Mouse (Mus musculus): ENCODE measurements around the gene Tmed3. TPM values are rescaled to one million over a fixed set of nuclear protein-coding genes. Genes with fewer than 3 reads are reported as not detected.

Gene Tmed3
- polyA plus RNA-seq, 1 experiment = 34.1 TPM

DNA sequence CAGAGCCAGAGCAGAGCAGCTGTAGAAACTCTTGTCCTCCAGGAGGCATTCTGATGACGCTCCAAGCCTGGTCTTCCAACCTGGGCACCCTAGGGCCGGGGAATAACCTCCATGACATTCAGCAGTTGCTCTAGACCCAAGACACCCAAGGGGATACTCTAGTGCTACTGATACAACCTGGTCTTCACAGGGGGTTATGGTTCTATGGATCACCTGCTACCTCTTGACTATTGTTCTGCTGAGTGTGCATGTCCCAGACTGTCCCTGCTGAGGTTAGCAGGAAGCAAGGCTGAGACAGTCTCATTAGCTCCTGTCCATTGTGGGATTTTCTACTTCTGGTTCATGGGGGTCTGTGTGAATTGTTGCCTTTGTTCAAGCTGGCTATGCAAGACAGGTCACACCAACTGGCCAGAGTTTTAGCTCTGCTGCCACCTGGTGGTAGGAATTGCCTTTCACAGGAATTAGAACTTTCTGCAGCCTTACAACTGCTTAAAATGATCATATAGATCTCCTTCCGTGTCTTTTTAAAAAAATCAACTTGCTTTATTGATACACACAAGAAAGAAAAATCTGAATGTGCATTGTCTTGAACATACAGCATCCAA, 30.8 kb downstream of the Tmed3 start:
- no peak overlapping the region for H3K27ac ChIP-seq (replicated peaks; ENCODE audit: low read depth, low read length)
- H3K4me3 ChIP-seq (ENCODE audit: insufficient read depth, low read depth, low read length) = no peak overlapping the region
- no peaks in the 10 kb centered on the region for H3K4me1 ChIP-seq (ENCODE audit: control insufficient read depth, insufficient read depth, insufficient read length, low read length)

DNA sequence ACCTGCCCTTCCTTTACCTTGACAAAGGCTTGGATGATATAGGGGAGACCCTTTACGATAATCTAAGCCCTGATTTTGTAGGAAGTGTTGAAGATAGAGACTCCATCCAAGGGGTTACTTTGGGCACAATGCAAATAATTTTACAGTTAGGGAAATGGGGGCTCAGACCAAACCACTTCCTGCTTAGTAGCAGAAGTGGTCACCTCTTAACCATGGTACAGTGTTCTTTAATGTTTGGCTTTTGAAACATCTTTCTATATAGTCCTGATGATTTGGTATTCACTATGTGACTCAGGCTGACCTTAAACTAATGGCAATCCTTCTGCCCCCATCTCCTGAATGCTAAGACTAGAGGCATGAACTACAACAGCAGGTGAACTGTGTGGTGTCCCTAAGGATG, 31.5 kb downstream of the Tmed3 start:
- Histone ChIP-seq H3K27ac (replicated peaks; ENCODE audit: low read depth, low read length) (no peak overlapping the region), H3K4me1 (ENCODE audit: control insufficient read depth, insufficient read depth, insufficient read length, low read length) (no peaks in the 10 kb centered on the region), H3K4me3 (ENCODE audit: insufficient read depth, low read depth, low read length) (no peak overlapping the region)

DNA sequence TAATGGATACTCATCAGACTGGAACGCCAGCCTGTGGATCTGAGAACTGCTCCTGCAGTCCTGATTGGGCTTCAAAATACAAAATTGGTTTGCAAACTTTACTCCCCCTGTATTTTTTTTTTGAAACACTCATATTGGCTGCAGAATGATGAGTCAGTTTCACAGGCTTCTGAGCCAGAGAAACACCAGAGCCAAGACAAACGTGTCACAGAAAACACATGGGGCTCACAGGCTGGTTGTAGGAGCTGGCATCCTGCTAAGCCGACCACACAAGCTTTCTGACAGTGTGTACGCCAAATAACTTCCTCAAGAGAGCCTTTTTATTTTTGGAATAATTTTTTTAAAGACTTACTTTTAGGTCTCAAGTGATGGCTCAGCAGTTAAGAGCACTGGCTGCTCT, 35.0 kb downstream of the Tmed3 start:
- Histone ChIP-seq H3K4me3 (ENCODE audit: insufficient read depth, low read depth, low read length) (no peak overlapping the region), H3K27ac (replicated peaks; ENCODE audit: low read depth, low read length) (no peak overlapping the region), H3K4me1 (ENCODE audit: control insufficient read depth, insufficient read depth, insufficient read length, low read length) (no peaks in the 10 kb centered on the region)

DNA sequence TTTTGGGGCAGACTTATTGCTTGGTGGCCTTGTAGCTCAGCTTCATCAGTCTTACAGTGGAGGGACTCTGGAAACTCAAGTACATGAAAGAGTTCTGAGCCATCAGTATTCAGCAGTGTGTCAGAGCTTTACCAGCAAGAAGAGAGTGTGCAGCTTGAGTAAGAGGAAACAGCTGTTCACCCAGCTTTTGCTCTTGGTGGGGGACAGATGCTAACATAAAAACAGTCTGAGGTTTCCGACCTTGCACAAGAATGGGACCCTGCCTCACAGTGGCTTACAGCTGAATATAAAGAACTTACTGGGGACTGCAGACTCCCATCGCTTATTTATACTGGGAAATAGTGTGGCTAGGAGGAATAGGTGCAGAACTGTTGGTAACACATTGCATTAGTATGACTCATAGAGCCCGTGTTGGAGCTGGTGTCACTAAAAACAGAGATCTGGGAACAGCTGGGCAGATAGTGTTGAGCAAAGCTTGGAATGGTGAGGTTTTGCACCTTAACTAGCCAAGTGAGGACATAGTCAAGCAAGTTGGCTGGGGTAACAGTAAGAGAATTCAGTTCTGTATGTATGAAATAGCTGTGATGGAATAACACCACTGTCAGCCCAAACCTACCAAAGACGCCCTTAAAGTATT, 37.4 kb downstream of the Tmed3 start:
- Histone ChIP-seq H3K4me3 (ENCODE audit: insufficient read depth, low read depth, low read length) (no peak overlapping the region), H3K27ac (replicated peaks; ENCODE audit: low read depth, low read length) (no peak overlapping the region), H3K4me1 (ENCODE audit: control insufficient read depth, insufficient read depth, insufficient read length, low read length) (no peaks in the 10 kb centered on the region)

DNA sequence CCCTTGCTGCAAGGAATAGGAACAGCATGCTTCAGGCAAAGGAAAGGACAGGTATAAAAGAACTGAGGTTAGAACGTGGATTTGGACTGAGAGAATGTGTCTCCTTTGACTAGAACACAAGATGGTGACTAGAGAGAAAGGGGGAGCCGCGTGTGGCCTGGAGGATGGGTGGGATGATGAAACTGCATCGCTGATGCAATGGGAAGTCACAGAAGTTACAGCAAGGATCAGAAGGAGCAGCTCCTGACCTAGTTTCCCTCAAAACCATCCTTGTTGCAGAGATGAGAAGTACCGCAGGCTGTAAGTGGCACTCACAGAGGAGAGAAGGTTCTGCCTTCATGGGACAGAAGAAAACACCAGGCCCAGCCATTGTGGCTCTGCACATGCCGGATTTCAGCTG, 54.0 kb downstream of the Tmed3 start:
- Histone ChIP-seq H3K4me3 (ENCODE audit: insufficient read depth, low read depth, low read length) (no peak overlapping the region), H3K27ac (replicated peaks; ENCODE audit: low read depth, low read length) (no peak overlapping the region), H3K4me1 (ENCODE audit: control insufficient read depth, insufficient read depth, insufficient read length, low read length) (no peaks in the 10 kb centered on the region)

Other genes with a start within 250 kb of the Tmed3 start
- not detected in 2 replicates for gene Minar1, start 81.9 kb downstream of the Tmed3 start, polyA plus RNA-seq (2012; ENCODE audit: insufficient read depth, insufficient read length, missing spikeins)
- gene Ankrd34c, start 33.4 kb upstream of the Tmed3 start, polyA plus RNA-seq (2012; ENCODE audit: insufficient read depth, insufficient read length, missing spikeins) = not detected in 2 replicates
- not detected in 2 replicates for gene Rasgrf1, start 204.8 kb upstream of the Tmed3 start, polyA plus RNA-seq (2012; ENCODE audit: insufficient read depth, insufficient read length, missing spikeins)